Mouse (Mus musculus) neutrophil, adult 5-6 weeks (primary cell): Measurements from ENCODE around the gene Ppp1cc. TPM values are rescaled to one million over a fixed set of nuclear protein-coding genes. Genes with fewer than 3 reads are reported as not detected.
"Not testable (repeated sequence)": the region's sequence is repeated elsewhere in the genome, so short reads cannot be mapped to it uniquely, and the experiment has no call there.

Experiments used
- ATAC-seq: fragments of 151-379, 151-347 bp; 2 replicates; pipeline ENCODE4 v1.8.0; 2017; ENCODE audit warnings: mild to moderate bottlenecking, moderate TSS enrichment; ENCODE audit not compliant: insufficient number of reproducible peaks, poor library complexity, low FRiP score, severe bottlenecking; ENCODE audit errors: extremely low read depth
- total RNA-seq: library from RNA; stranded (forward); fragments of 200-1000 nt; gene quantifications from 2 replicates; pipeline ENCODE4 v1.2.3, GENCODE M21; 2017

Ppp1cc gene
- total RNA-seq, 1 experiment from 2014 or later, result 282 TPM

DNA sequence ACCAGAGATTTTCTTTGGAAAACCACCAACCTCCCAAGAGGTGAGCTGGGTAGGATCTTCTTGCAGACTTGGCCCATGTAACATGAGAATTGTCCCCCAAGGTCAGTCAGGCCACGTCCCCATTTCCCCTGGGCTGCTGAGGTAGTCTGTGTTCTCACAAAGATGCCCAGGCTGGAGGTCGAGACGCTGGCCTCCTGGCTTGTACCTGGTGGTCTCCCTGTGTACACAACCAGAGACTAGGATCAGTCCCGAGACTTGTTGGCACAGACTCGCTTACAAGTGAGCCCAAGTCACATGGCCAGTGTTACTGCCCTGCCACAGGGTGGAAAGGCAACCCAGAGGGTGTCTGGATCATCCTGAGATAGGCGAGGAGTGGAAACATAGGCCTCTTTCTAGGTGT, 43.8 kb downstream of the Ppp1cc start:
- ATAC-seq, result no peak

DNA sequence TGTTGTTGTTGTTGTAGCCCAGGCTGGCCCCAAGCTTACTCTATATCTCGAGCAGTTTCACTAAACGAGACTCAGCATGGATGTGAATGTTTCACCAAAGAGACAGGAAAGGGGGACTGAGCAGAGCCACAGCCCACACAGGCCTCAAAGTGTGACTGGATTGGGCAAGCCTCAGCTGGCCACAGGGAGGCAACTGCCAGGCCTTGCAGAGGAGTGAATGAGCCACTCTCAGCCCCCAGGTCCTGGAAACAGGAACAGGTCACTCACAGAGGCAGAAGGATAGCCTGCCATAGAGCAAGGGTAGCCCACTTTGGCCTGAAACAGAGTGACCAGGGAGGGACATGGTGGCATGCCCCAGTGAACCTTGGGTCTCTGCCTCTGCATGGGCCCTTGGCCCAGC, 46.1 kb downstream of the Ppp1cc start:
- ATAC-seq, result no peak

DNA sequence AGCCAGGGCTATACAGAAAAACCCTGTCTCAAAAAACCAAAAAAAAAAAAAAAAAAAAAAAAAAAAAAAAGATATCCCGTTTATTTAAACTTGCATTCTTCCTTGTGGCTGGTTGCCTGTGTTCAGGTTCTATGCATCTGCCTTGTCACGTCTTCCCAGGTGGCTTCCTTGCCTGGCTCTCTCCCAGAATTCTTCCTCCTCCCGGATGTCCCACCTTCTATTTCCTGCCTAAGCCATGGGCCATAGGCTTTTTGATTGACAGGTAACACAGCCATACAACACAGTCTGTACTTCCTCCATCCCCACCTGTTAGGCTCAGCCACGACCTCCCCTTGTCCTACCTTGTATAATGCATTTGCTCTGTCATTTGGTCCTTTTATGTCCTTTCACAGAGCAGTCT, 48.4 kb downstream of the Ppp1cc start, which contains the start of gene Hvcn1:
TSS of gene Hvcn1 (plus strand) at position 330 of the 400 bp plus-strand sequence.
- ATAC-seq, result no peak

DNA sequence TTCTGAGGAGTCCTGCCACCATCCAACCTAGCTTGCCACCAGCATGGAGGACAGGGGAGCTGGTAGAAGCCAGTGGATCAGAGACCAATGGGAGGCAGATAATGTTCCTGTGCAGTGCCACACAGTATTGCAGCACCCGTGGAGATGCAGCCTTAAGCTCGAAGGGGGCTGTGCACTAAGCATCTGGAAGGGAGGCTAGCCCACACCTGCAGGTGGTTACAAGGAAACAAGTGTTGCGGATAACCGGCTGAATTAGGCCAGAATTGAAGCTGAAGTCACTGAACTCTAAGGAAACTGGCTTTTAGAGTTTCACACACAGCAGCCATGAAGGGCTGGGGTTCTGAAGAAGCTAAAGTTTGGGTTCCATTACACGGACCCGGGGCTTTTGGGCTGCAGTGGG, 50.8 kb downstream of the Ppp1cc start:
- no peak for ATAC-seq

DNA sequence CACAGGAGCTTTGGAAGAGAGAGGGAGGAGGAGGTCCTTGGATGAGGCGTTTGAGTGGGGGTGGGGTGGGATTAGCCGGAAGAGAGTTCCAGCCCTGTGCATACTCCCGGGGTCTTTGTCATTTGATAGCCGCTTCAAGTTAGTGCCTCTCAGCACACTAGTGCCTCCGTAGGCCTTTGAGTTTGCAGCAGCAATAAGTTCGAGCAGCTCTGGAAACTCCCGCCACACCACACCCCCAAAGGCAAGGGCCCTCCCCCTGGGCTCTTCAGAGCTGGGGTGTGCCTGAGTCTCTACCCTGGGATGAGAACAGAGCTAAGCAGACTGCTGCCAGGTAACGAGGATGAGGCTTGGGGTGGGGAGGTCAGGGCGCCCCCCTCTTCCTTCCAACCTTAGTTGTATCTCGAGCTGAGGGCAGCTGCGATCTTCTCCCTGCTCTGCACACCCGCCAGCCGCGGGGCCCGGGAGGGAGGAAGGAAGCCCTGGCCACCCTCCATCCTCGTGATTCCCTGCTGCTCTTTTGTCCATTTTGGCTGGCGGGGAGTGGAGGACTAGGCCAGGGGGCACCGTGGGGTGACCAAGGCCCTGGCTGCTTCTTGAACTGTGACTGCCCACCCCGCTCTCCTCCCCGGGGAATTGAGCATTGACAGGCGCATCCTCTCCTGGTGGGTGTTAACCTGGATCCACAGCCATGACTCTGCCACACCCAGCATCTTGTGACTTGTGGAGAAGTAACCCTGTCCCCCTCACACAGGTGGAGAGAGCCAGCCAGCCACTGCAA, 51.7 kb downstream of the Ppp1cc start:
- peak; percentile 77 for ATAC-seq

DNA sequence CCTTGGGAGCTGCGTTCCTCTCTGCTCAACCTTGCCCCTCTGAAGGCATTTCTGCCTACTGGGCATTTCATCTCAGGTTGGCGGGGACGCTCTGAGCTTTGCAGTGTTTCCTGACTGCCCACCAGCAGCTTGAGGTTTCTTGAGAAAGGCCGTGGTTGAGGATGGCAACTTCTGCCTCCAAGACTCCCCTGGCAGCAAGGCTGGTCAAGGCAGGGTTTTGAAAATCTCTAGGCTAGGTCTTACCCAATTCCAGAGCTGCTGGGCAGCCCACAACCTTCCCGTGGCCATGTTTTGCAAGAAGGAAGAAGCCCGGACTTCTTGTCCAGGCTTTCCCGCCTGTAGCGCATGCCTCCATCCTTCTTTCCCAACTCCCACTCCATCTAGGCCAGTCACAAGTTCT, 52.8 kb downstream of the Ppp1cc start:
- no peak for ATAC-seq

DNA sequence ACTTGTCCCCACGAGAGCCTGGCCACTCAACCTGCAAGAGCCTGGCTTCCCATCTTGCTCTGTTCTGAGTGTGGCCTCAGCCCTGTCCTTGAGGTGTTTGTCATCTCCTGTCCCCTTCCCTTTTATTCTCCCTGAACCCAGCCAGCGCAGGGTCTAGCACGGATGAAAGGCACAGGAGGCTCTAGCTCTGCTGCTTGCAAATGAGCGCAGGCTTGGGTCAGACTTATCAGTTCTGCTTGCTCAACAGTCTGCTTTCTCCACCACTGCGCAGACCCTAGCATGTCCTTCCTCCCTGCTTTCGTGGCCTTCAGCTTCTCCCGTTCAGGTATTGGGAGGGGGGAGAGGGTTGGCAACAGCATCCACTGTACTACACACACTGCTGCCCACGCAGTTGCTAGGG, 54.0 kb downstream of the Ppp1cc start:
- ATAC-seq, result no peak

DNA sequence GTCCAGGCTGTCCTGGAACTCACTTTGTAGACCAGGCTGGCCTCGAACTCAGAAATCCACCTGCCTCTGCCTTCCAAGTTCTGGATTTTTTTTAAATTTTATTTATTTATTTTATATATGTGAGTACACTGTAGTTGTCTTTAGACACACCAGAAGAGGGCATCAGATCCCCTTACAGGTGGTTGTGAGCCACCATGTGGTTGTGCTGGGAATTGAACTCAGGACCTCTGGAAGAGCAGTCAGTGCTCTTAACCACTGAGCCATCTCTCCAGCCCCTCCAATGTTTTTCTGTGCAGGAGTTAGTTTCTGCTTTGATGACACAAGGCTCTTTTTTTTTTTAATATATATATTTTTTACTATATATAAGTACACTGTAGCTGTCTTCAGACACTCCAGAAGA, 54.7 kb downstream of the Ppp1cc start:
- not testable (repeated sequence) for ATAC-seq

DNA sequence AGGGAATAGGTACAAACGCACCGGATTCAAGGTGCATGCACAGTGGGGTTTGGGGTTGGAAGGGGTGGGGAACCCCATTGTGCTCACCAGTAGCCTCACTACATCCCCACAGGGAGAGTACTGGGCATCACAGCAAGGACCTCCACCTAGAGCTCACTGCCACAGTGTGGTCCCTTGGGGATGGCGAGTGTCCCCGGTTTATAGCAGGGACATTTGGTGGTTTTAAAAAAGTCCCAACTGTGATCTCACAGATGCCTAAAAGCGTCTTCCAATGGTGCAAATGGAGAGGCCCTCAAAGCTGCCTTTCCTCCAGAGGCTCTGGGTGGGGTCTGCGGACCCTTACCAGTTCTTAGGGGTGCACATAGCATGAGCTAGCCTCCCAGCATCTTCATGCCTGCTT, 55.8 kb downstream of the Ppp1cc start:
- ATAC-seq, result no peak

DNA sequence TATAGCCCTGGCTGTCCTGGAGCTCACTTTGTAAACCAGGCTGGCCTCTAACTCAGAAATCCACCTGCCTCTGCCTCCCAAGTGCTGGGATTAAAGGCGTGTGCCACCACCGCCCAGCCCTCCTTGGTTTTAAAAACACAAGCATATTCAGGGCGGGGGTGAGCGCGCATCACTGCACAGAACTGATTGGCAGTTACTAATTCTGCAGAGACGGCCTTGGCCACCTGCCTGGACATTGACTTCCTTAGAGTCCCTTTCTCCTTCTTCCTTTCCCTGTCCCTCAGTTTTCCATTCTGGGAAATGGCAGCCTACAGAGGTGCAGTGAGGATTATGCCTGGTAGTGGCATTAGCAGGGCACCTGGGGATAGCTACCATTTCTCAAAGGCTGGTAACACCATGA, 59.6 kb downstream of the Ppp1cc start:
- ATAC-seq, result no peak

DNA sequence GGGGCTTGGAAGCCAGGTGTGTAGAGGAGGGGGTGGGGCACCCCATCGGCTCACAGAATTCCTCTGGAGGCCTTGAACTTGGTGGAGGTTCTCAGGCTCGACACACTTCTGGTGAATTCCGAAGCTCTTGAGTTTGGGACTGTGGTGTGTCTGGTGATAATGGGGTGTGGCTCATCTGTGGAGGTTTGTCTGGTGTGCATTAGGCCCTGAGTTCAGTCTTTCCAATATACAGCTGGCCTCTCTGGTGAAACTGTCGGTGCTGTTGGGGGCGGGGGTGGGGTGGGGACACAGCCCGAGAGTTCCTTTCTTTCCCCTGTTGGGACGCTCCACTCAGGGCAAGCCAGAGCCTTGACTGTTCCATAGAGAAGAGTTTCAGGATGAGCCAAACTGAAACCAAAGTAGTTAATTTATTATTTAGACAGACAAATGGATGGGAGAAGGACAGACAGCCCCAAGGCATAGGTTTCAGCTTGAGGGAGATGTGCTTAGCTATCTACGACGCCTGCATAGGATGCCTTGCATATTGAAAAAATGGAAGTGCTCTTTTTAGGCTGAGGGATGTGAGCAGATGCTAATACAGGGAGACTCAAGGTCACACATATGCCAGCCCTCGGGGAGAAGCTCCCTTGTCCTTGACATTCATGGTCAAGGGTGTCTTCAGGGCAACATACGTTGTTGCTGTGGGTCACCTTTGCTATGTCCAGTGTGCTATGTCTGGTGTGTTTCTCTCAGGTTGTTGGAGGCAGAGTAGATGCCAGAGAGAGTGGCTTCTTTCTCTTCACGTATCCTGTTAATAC, 60.2 kb downstream of the Ppp1cc start:
- no peak for ATAC-seq

DNA sequence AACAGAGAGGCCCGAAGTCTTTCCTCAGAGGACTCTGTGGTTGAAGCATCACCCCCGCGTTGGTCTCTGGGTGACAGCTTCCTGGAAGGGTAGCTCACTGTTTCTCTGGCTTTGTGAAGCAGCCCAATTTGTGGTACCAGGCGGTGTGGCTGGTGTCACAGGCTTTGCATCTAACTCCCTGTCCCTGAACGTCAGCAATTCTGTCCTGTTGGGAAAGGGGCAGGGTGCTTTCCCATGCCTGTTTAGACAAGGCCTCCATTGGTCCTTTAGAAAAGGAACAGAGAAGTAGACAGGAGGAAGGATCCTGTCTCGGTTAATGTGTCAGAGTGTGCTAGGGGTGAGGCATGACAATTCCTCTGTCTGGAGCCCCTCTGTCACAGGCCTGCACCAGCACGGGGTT, 60.9 kb downstream of the Ppp1cc start:
- no peak for ATAC-seq

DNA sequence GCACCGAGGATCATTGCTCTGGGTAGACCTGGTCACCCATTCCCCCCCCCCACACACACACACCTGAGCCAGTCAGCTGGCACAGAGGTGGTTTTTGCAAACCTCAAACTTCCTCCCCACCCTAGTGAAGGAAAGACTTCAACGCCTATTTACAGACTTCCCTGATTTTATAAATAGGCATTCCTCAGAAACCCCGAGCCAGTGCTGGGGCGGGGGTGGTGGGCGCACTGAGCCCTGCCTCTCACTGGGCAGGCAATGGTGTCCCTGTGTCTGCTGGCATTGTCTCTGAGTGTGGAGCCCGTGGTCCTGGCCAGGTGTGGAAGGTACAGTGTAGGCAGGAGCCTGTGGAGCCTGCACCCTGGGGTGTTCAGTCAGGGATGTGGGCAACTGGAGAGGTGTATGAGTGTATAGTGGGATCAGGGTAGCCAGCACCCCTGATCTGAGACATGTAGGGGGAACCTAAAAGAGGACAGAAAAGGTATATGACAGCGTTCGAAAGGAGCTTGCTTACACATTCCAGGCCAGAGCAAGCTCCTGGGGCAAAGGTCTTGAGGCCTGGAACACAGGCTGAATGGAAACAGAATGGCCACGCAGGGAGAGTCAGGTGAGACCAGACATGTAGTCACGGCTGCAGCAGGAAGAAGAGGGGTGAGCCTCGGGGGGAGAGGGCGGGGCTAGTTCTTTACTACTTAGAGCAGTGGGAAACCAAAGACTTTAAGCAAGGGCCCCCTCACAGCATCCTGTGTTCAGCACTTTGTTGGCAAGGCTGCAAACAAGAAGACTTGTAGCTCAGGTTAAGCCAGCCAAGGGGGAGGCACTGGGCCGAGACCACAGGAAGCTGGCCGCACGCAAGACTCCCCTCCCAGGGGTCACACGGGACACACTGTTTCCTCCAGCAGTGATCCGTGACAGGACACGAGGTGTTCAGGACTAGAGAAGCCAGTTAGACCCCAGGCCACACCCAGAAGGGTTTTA, 61.9 kb downstream of the Ppp1cc start:
- ATAC-seq, result peak; percentile 79

DNA sequence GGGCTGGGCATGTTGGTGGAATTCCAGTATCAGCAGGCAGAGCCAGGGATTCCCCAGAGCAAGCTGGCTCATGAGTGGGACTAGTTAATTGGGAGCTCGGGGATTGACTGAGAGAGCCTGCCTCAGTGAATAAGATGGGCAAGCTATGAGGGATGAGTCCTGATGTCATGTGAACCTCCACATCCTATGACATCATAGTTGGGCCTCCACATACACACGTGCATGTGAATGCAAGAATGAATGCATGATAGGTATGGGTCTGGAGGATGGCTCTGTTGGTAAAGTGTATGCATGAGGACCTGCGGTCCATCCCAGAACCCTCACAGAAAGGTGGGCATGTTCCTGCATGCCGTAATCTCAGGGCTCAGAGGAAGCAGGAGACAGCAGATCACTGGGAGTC, 63.0 kb downstream of the Ppp1cc start:
- ATAC-seq, result no peak

DNA sequence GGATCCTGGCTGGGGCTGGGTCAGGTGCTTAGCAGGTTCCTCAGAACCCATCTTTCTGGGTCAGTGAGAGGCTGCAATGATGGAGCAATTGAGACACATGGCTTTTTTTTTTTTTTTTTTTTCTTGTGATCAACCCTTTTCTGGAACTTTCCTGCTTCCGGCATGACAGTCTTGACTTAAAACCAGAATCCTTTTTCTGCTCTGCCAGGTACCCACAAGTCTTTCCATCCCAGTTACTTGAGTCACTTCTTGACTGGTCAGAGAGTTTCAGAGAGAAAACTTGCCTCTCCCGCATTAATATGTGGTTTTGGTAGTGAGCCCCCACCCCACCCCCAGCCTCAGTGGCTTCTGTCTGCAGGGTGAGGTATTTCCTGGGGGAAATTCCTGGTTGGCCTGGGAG, 66.2 kb downstream of the Ppp1cc start:
- no peak for ATAC-seq

Other genes with a start within 250 kb of the Ppp1cc start
- under 0.01 TPM in 1 of 2 replicates, not detected in the other for gene Cux2, start 108.2 kb upstream of the Ppp1cc start, total RNA-seq
- 5.2 and 6.3 TPM in 2 replicates for gene Myl2, start 57.3 kb upstream of the Ppp1cc start, total RNA-seq
- 1.1 and 2.0 TPM in 2 replicates for gene Ccdc63, start 17.5 kb upstream of the Ppp1cc start, total RNA-seq
- gene Hvcn1, start 48.5 kb downstream of the Ppp1cc start, total RNA-seq, result 256 TPM in 2 replicates
- 27.6 and 39.9 TPM in 2 replicates for gene Tctn1, start 106.2 kb downstream of the Ppp1cc start, total RNA-seq
- gene Pptc7, start 126.1 kb downstream of the Ppp1cc start, total RNA-seq, result 43.0 and 46.2 TPM in 2 replicates
- 13.3 and 14.2 TPM in 2 replicates for gene Rad9b, start 196.0 kb downstream of the Ppp1cc start, total RNA-seq
- 45.1 and 60.3 TPM in 2 replicates for gene Vps29, start 196.1 kb downstream of the Ppp1cc start, total RNA-seq
- 35.0 and 40.5 TPM in 2 replicates for gene Gpn3, start 213.6 kb downstream of the Ppp1cc start, total RNA-seq
- gene Fam216a, start 214.1 kb downstream of the Ppp1cc start, total RNA-seq, result 9.3 and 12.1 TPM in 2 replicates
- 766 and 832 TPM in 2 replicates for gene Arpc3, start 233.6 kb downstream of the Ppp1cc start, total RNA-seq